In genomic region chr8:85444092-85444491, GRCm38 (mm10) we compare ENCODE assay signal across 17 mouse cellular contexts. TPM values are rescaled to one million over a fixed set of nuclear protein-coding genes. Genes with fewer than 3 reads are reported as not detected.
"Had no signal": no experiment of that assay in that cellular context is flagged by ENCODE, and none has a peak within 500 bp of the region (broad histone marks: within the 10 kb centered on the region; RNA-seq: fewer than 3 reads in every experiment).

No protein-coding gene starts in this region.

- H3K36me3 ChIP-seq: neural tube, embryonic 13.5 days; neural tube, embryonic 15.5 days; stomach, embryonic 15.5 days had no signal

- H3K4me3 ChIP-seq: neural tube, embryonic 13.5 days; neural tube, embryonic 15.5 days; stomach, embryonic 15.5 days had no signal

- H3K4me1 ChIP-seq: neural tube, embryonic 13.5 days; neural tube, embryonic 15.5 days; stomach, embryonic 15.5 days had no signal

- H3K4me2 ChIP-seq: neural tube, embryonic 13.5 days; neural tube, embryonic 15.5 days; stomach, embryonic 15.5 days had no signal

- H3K27me3 ChIP-seq: neural tube, embryonic 13.5 days; neural tube, embryonic 15.5 days; stomach, embryonic 15.5 days had no signal

- H3K9me3 ChIP-seq: neural tube, embryonic 13.5 days; neural tube, embryonic 15.5 days; stomach, embryonic 15.5 days had no signal

- H3K27ac ChIP-seq: neural tube, embryonic 13.5 days; neural tube, embryonic 15.5 days; stomach, embryonic 15.5 days; stomach, postnatal 0 days had no signal

- H3K9ac ChIP-seq: neural tube, embryonic 13.5 days; neural tube, embryonic 15.5 days; stomach, embryonic 15.5 days had no signal

- DNase-seq: retina, postnatal 1 day; right cerebral cortex, adult 18-20 months; right cerebral cortex, postnatal 14 days; right cerebral cortex, postnatal 25 days; right cerebral cortex, postnatal 4 days; spleen, adult 18-20 months; thymus, adult 18-20 months; thymus, adult 2 months; thymus, postnatal 14 days; thymus, postnatal 25 days; thymus, postnatal 36 days; thymus, postnatal 4 days had no signal

RNA-seq across cellular contexts. Expression of gene Mylk3, which starts 57.9 kb away (rescaled TPM):
- polyA plus RNA-seq: small intestine, adult 2 months had no signal
